Mouse (Mus musculus) liver, embryonic 14.5 days (tissue): Measurements from ENCODE around the gene Unc45a.

ENCODE experiments used
- CTCF ChIP-seq: IDR thresholded peaks from 2 replicates; pipeline ENCODE4 v1.5.1; 2016; ENCODE audit warnings: antibody characterized with exemption, low read depth, control low read depth
- EP300 ChIP-seq: IDR thresholded peaks from 2 replicates; pipeline ENCODE4 v1.6.1; 2016; ENCODE audit warnings: antibody characterized with exemption, low read depth

DNA sequence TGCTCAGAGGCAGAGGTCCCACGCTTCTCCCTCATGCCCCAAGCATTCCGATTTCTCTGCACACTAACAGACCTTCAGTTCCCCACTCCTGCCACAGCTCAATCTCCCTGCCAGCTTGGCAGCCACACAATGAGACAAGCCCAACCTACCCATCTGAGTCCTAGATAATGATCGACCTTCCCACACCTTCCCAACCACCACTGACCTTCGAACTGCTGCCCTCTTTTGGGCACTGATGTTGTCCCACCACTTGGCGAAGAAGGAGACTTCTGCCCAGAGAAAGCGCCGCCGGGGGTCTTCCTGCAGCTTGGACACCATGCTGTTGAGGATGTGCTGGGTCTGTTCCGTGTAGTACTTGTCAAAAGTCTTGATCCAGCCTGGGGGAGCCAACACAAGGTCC is 27.2 kb upstream of the Unc45a start:
- TF ChIP-seq CTCF (no peak), EP300 (no peak)
